Mouse (Mus musculus) liver, embryonic 14.5 days (tissue): Measurements from ENCODE around the gene Dpf2. TPM values are rescaled to one million over a fixed set of nuclear protein-coding genes. Genes with fewer than 3 reads are reported as not detected.

Experiments
- ATAC-seq: fragments of 200-750 bp; cut with Nextera tagmentation; 2 replicates; pipeline ENCODE4 v1.8.0; 2017; ENCODE audit warnings: moderate number of reproducible peaks, mild to moderate bottlenecking, moderate library complexity; ENCODE audit not compliant: insufficient read depth
- DNase-seq, 3 experiments: peaks; one replicate each; pipeline ENCODE4 v3.0.0-alpha.2; 2012 to 2013; ENCODE audit warnings: low read depth in 3 of 3, low spot score in 3 of 3
- H3K27ac ChIP-seq: fragments of 300-500 bp; sonication (generic); 2 replicates; pipeline ENCODE4 v1.5.1; 2014; ENCODE audit warnings: moderate library complexity, mild to moderate bottlenecking, control low read depth, inconsistent platforms
- H3K27me3 ChIP-seq: fragments of 300-500 bp; sonication (generic); 2 replicates; pipeline ENCODE4 v1.6.1; 2014; ENCODE audit warnings: mild to moderate bottlenecking, low read length, moderate library complexity; ENCODE audit not compliant: control insufficient read depth, insufficient read depth
- H3K36me3 ChIP-seq: fragments of 300-500 bp; sonication (generic); replicated peaks from 2 replicates; pipeline ENCODE4 v1.6.1; 2014; ENCODE audit warnings: low read depth; ENCODE audit not compliant: control insufficient read depth, insufficient read depth
- H3K4me1 ChIP-seq, 2 experiments: fragments of 200-500 bp in 1 of 2; fragments of 300-500 bp in 1 of 2; sonication (generic) in 1 of 2; replicated peaks; 2 replicates each; pipeline ENCODE4 v1.6.1; 2012 to 2014; ENCODE audit warnings: antibody characterized with exemption in 1 of 2, inconsistent platforms in 1 of 2, low read length in 1 of 2; ENCODE audit not compliant: control insufficient read depth in 2 of 2, insufficient read depth in 2 of 2
- H3K4me2 ChIP-seq: fragments of 300-500 bp; sonication (generic); 2 replicates; pipeline ENCODE4 v1.6.1; 2014; ENCODE audit warnings: low read depth, mild to moderate bottlenecking, control low read depth, moderate library complexity
- H3K4me3 ChIP-seq, 2 experiments: fragments of 200-500 bp in 1 of 2; fragments of 300-500 bp in 1 of 2; sonication (generic) in 1 of 2; 2 replicates each; pipeline ENCODE4 v1.5.1; 2012 to 2014; ENCODE audit warnings: low read depth in 2 of 2, low read length in 2 of 2, mild to moderate bottlenecking in 2 of 2, control low read depth in 1 of 2, inconsistent platforms in 1 of 2, moderate library complexity in 1 of 2; ENCODE audit not compliant: insufficient read depth in 1 of 2
- H3K9ac ChIP-seq: fragments of 300-500 bp; sonication (generic); replicated peaks from 2 replicates; pipeline ENCODE4 v1.6.1; 2014; ENCODE audit warnings: mild to moderate bottlenecking, control low read depth, moderate library complexity
- H3K9me3 ChIP-seq: fragments of 300-500 bp; sonication (generic); 2 replicates; pipeline ENCODE4 v1.6.1; 2016; ENCODE audit warnings: low read length, mixed read lengths; ENCODE audit not compliant: control insufficient read depth
- CTCF ChIP-seq: IDR thresholded peaks from 2 replicates; pipeline ENCODE4 v1.5.1; 2016; ENCODE audit warnings: antibody characterized with exemption, low read depth, control low read depth
- EP300 ChIP-seq: IDR thresholded peaks from 2 replicates; pipeline ENCODE4 v1.6.1; 2016; ENCODE audit warnings: antibody characterized with exemption, low read depth
- WGBS: fragments of 180-500 bp; shearing (Covaris S2); extraction: QIAGEN DNeasy Blood & Tissue Kit; methylation state at CpG from one replicate; pipeline ENCODE4 v1.1.7; 2014; ENCODE audit not compliant: insufficient replicate concordance; 5-methylcytosine and 5-hydroxymethylcytosine counted together
- polyA plus RNA-seq, 2 experiments: library from polyadenylated mRNA; depleted of rRNA in 1 of 2; stranded (reverse) in 1 of 2; unstranded in 1 of 2; fragments of >200 nt; fragmentation: Nextera tagmentation in 1 of 2; extraction: Ambion mirVana in 1 of 2; gene quantifications; 2 replicates each; pipeline versions ENCODE4 v1.2.1 to v1.2.3; 2012 to 2014

Gene Dpf2
- polyA plus RNA-seq, 2 experiments, result 35.3 to 45.1 TPM

- Histone ChIP-seq H3K4me2 (peak overlapping the region; percentile 94), H3K4me3 (0 out of 4 replicates have a peak overlapping the region, but pooled peaks of 1 of the 2 experiments have one; percentile 2), H3K36me3 (peaks cover 29% of the 10 kb centered on the region), H3K4me1 (peaks cover 20 to 29% of the 10 kb centered on the region in 2 experiments), H3K27me3 (no peaks in the 10 kb centered on the region), H3K9me3 (no peaks in the 10 kb centered on the region), H3K9ac (no peak overlapping the region), H3K27ac (no peak overlapping the region)
- ATAC-seq (no peak), DNase-seq (no peak)
- no peak; the same call in 1 of the 2 replicates for TF ChIP-seq CTCF
- no peak for TF ChIP-seq EP300
- 67% methylated on average over 6 of the region's 6 CpGs for WGBS
These were observed 2.6 kb downstream of the Dpf2 start for GRCm38 (mm10) chr19:5910221-5910620.

- ATAC-seq, result no peak
- Histone ChIP-seq H3K36me3 (peaks cover 51% of the 10 kb centered on the region), H3K27ac (no peak overlapping the region), H3K9me3 (no peaks in the 10 kb centered on the region), H3K4me1 (peaks cover 12 to 19% of the 10 kb centered on the region in 2 experiments), H3K27me3 (no peaks in the 10 kb centered on the region), H3K9ac (no peak overlapping the region), H3K4me3 (no peak overlapping the region), H3K4me2 (no peak overlapping the region)
- DNase-seq, result no peak
- TF ChIP-seq CTCF, result no peak
- no peak for TF ChIP-seq EP300
- WGBS, result 86% methylated on average over 3 of the region's 3 CpGs
These were observed 5.5 kb downstream of the Dpf2 start for GRCm38 (mm10) chr19:5907275-5907674.

- peaks cover 4 to 13% of the 10 kb centered on the region in 2 experiments; a peak in 3 of 4 replicates for H3K4me1 ChIP-seq
- H3K36me3 ChIP-seq, result peaks cover 19% of the 10 kb centered on the region
- peak within 1 kb of the TSS; percentile 76 to 82 for H3K4me3 ChIP-seq
- TF ChIP-seq EP300 (peak; percentile 15; the same call in 1 of the 2 replicates), CTCF (no peak)
- peak within 1 kb of the TSS; percentile 64 for H3K27ac ChIP-seq
- 4% methylated on average over 36 of the region's 36 CpGs for WGBS
- peak within 1 kb of the TSS; percentile 87 for H3K9ac ChIP-seq
- ATAC-seq, result peak; percentile 94
- H3K4me2 ChIP-seq, result peak within 1 kb of the TSS; percentile 95
- peak; percentile 90 to 91 (median 91) for DNase-seq
- H3K9me3 ChIP-seq, result no peaks in the 10 kb centered on the region
- no peaks in the 10 kb centered on the region for H3K27me3 ChIP-seq
These were observed 18.7 kb downstream of the Dpf2 start, which contains the start of gene Tigd3 for GRCm38 (mm10) chr19:5894002-5894678. Gene Tigd3, minus strand, starts transcription at chr19:5894149.

- TF ChIP-seq CTCF (no peak), EP300 (no peak)
- Histone ChIP-seq H3K9me3 (no peaks in the 10 kb centered on the region), H3K27me3 (no peaks in the 10 kb centered on the region), H3K4me1 (peaks cover 4 to 13% of the 10 kb centered on the region in 2 experiments; a peak in 3 of 4 replicates), H3K36me3 (peaks cover 15% of the 10 kb centered on the region), H3K4me2 (peak overlapping the region; percentile 95), H3K9ac (peak overlapping the region; percentile 87), H3K27ac (peak overlapping the region; percentile 64), H3K4me3 (peak overlapping the region; percentile 76 to 82)
- ATAC-seq (peak; percentile 49; the same call in 1 of the 2 replicates), DNase-seq (no peak)
- WGBS, result 12% methylated on average over 31 of the region's 31 CpGs
These were observed 19.4 kb downstream of the Dpf2 start for GRCm38 (mm10) chr19:5893282-5894001.

GRCm38 (mm10) chr19:5892735-5893134 is 20.1 kb downstream of the Dpf2 start:
- no peak for ATAC-seq
- no peaks in the 10 kb centered on the region for H3K9me3 ChIP-seq
- peak overlapping the region; percentile 95 for H3K4me2 ChIP-seq
- no peak overlapping the region for H3K27ac ChIP-seq
- H3K9ac ChIP-seq, result peak overlapping the region; percentile 87; the same call in 1 of the 2 replicates
- H3K4me3 ChIP-seq, result peak overlapping the region in 1 of 2 experiments; percentile 82; a peak in 2 of 4 replicates
- no peaks in the 10 kb centered on the region for H3K27me3 ChIP-seq
- H3K36me3 ChIP-seq, result peaks cover 11% of the 10 kb centered on the region
- peaks cover 4 to 13% of the 10 kb centered on the region in 2 experiments; a peak in 3 of 4 replicates for H3K4me1 ChIP-seq
- TF ChIP-seq CTCF, result no peak
- DNase-seq, result no peak
- 95% methylated on average over 13 of the region's 13 CpGs for WGBS
